Mouse (Mus musculus) CD4-positive, CD25-positive, alpha-beta regulatory T cell, adult 4 months (primary cell): ENCODE data around the gene Coq10b. TPM values are rescaled to one million over a fixed set of nuclear protein-coding genes. Genes with fewer than 3 reads are reported as not detected.
A peak's percentile ranks its signal among the peaks of the same experiment; 100 is the strongest.

Source experiments
- ATAC-seq: one replicate; pipeline ENCODE4 v1.8.0; 2017
- polyA plus RNA-seq, 2 experiments: library from polyadenylated mRNA; unstranded; fragments of 100-300 nt; shearing (Covaris generic); gene quantifications; one replicate each; pipeline ENCODE4 v1.2.1; 2017

Coq10b gene
- 10 to 100 TPM; 14.8 to 18.2 TPM for polyA plus RNA-seq

GRCm38 (mm10) chr1:55052355-55052953 is at the start of gene Coq10b:
Coq10b (plus strand) TSS chr1:55052770.
- ATAC-seq: peak; percentile 94

GRCm38 (mm10) chr1:55008313-55008712 is 44.3 kb upstream of the Coq10b start:
- peak; percentile 32 for ATAC-seq

- ATAC-seq: no peak
Observed at GRCm38 (mm10) chr1:55012513-55012912, 40.1 kb upstream of the Coq10b start.

- no peak for ATAC-seq
Observed at GRCm38 (mm10) chr1:55021907-55022306, 30.7 kb upstream of the Coq10b start.

DNA sequence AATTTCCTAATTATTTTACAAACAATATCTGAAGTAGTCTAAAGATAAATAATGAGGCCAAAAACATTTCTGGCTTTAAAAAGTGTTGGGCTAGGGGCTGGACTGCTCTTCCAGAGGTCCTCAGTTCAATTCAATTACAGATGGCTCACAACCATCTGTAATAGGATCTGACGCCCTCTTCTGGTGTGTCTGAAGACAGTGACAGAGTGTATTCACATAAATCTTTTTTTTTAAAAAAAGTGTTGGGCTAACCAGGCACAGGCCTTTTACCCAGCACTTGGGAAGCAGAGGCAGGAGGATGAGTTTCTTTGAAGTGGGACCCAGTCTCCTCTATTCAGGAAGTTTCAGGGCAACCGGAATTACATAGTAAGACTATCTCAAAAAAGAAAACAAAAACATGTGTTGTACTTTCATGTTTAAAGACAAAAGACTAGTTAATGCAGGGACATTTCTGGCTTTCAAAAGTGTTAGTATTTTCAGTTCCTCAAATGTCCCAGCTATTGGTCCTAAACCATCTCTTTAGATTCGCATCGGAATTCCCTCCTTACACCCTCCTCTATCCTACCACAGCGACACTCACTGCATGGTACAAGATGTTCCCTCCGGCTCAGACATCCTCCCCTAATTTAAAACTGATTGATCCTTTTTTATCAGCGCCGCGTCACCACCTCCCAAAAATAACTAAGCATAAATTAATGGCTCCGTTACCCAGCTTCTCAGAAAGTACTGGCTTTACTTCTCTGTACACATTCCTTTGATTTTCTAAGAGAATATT is 26.7 kb upstream of the Coq10b start:
- peak; percentile 12 for ATAC-seq

- ATAC-seq: peak; percentile 12
Observed at GRCm38 (mm10) chr1:55026444-55027252, 25.9 kb upstream of the Coq10b start.

- peak; percentile 77 for ATAC-seq
Observed at GRCm38 (mm10) chr1:55027253-55027801, 25.2 kb upstream of the Coq10b start, which contains the start of gene Sf3b1. Sf3b1 (minus strand) TSS chr1:55027481.

DNA sequence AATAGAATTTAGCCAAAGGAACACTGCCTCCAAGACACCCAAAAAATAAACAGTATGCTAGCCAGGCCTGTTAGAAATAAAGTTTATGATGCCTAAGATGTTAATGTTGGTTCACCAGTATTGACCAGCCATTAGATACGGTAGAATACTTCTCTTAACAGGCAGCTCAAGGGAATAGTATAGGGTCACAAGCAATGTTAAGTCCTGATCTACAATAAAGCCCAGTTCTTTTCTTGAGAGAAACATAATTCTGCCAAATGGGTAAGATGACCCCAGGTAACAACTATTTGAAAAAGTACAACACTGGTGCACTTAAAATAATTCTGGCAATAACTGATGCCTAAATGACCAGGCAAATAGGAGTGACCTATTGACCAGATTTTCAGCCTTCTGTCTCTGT is 24.6 kb upstream of the Coq10b start:
- no peak for ATAC-seq

GRCm38 (mm10) chr1:55028512-55029249 is 23.9 kb upstream of the Coq10b start:
- ATAC-seq: peak; percentile 65

DNA sequence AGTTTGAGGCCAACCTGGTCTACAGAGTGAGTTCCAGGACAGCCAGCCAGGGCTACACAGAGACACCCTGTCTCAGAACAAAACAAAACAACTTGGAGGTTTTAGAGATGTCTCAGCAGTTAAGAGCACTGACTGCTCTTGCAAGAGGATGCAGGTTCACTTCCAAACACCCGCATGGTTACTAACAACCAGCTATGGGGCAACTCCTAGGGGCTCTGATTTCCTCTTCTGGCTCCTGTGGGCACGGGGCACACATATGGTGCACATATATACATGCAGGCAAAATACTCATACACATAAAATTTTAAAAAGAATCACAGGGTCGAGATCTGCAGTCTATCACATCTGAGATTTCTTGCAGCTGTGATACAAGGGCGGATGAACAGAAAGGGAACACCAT is 23.1 kb upstream of the Coq10b start:
- no peak for ATAC-seq

GRCm38 (mm10) chr1:55031026-55031779 is 21.4 kb upstream of the Coq10b start:
- ATAC-seq: no peak

GRCm38 (mm10) chr1:55039944-55040343 is 12.6 kb upstream of the Coq10b start:
- ATAC-seq: no peak

- ATAC-seq: no peak
Observed at GRCm38 (mm10) chr1:55041691-55042090, 10.9 kb upstream of the Coq10b start.

DNA sequence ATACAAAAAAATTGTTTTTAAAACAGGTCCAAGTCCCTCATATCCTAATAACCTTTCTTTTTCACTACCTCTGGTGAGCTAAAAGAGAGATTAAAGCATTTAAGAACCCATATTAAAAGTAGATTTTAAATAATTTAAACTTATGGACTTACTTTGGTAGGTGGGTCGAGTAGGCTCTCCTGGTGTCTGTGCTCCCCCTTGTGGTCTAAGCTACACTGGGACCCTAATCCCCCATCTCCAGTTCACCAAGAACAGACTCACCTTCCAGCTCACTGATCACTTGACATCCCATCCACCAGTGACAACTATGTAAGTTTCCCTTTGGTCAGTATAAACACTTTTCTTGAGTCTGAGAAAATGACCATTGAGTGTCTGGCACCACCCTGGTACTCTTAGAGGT is 10.3 kb upstream of the Coq10b start:
- ATAC-seq: peak; percentile 45

- ATAC-seq: peak; percentile 51
Observed at GRCm38 (mm10) chr1:55043164-55043563, 9.4 kb upstream of the Coq10b start.

- no peak for ATAC-seq
Observed at GRCm38 (mm10) chr1:55048841-55049587, 3.6 kb upstream of the Coq10b start.

DNA sequence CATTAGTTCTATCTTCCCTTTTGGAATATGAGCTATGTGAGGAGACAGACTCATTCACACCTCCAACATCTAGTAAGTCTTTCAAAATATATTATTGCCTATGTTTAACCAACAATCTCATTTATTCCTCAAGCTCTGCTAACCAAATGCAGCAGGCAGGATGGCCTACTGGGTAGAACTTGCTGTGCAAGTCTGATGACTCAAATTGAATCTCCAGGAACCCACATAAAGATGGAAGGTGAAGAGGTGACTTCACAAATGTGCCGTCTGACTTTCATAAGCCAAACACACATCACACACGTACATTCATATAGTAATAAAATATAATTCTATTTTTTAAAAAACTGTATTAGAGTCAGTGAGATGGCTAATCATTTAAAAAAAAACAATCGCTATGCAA is 899 bp upstream of the Coq10b start:
- no peak for ATAC-seq

DNA sequence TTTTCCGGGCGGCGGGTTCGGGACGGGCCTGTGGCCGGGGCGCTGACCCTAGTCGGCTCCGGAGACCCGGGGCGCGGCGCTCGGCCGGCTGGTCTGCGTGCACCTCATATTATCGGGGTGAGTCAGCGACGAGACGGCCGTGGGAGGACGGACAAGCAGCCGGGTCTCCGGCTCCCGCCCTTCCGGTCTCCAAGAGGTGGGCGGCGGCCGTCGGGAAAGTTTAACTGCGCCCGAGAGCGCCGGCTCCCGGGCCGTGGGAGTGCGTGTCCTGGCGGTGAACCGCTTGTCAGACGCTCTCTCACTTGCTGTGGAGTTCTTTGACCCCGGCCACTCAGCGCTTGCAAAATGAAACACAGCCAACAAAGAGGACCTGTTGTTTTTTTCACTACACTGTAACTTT is 435 bp downstream of the Coq10b start:
- peak; percentile 6 for ATAC-seq

- no peak for ATAC-seq
Observed at GRCm38 (mm10) chr1:55053596-55053995, 1.0 kb downstream of the Coq10b start.

GRCm38 (mm10) chr1:55055322-55056115 is 2.9 kb downstream of the Coq10b start:
- no peak for ATAC-seq
